Mouse (Mus musculus): ENCODE results near the gene Cpa1. TPM values are rescaled to one million over a fixed set of nuclear protein-coding genes. Genes with fewer than 3 reads are reported as not detected.

The Cpa1 gene
- total and polyA plus RNA-seq, 3 experiments, result not detected

- no peak overlapping the region for H3K9ac ChIP-seq (ENCODE audit: control insufficient read depth, low read depth, low read length, poor library complexity, severe bottlenecking)
- H3K4me1 ChIP-seq (ENCODE audit: control insufficient read depth in 1 of 2, insufficient read depth in 2 of 2, low read length in 2 of 2), result no peaks in the 10 kb centered on the region
- TF ChIP-seq ZC3H11A (IDR thresholded peaks at IDR 0.05; ENCODE audit: low read depth, low read length) (no peak), JUND (IDR thresholded peaks at IDR 0.05; ENCODE audit: low read depth, low read length) (no peak), ETS1 (IDR thresholded peaks at IDR 0.05; ENCODE audit: low read depth, low read length) (no peak), MAFK (IDR thresholded peaks at IDR 0.05; ENCODE audit: borderline replicate concordance, low read depth, low read length) (no peak), USF2 (IDR thresholded peaks at IDR 0.05; ENCODE audit: borderline replicate concordance in 1 of 2, insufficient read depth in 1 of 2, low read depth in 1 of 2, low read length in 2 of 2) (no peak), UBTF (IDR thresholded peaks at IDR 0.05; ENCODE audit: borderline replicate concordance, insufficient read depth, low read depth, low read length) (no peak), MYC (IDR thresholded peaks at IDR 0.05; ENCODE audit: low read depth, low read length) (no peak), MYB (IDR thresholded peaks at IDR 0.05; ENCODE audit: low read depth, low read length) (no peak), EP300 (IDR thresholded peaks at IDR 0.05; ENCODE audit: low read depth in 1 of 2, low read length in 2 of 2) (no peak)
- H3K9me3 ChIP-seq (replicated peaks; ENCODE audit: insufficient read depth, low read length), result no peaks in the 10 kb centered on the region
- no peaks in the 10 kb centered on the region for H3K36me3 ChIP-seq (ENCODE audit: control insufficient read depth in 1 of 2, insufficient read depth in 2 of 2, low read length in 2 of 2)
- H3K27ac ChIP-seq (ENCODE audit: control insufficient read depth, low read depth, low read length), result no peak overlapping the region
- H3K79me2 ChIP-seq (ENCODE audit: control insufficient read depth, insufficient read depth, low read length, poor library complexity), result no peaks in the 10 kb centered on the region
- no peak overlapping the region for H3K4me3 ChIP-seq (ENCODE audit: control insufficient read depth in 1 of 2, insufficient read depth in 1 of 2, low read depth in 2 of 2, low read length in 2 of 2)
- H3K27me3 ChIP-seq (ENCODE audit: control insufficient read depth in 1 of 2, insufficient read depth in 2 of 2, low read length in 2 of 2), result peaks cover 15 to 25% of the 10 kb centered on the region in 2 experiments
- no peak for DNase-seq (ENCODE audit: low read depth, low spot score)
Observed at GRCm38 (mm10) chr6:30604342-30604867, 34.6 kb upstream of the Cpa1 start.

- Histone ChIP-seq H3K9ac (ENCODE audit: control insufficient read depth, low read depth, low read length, poor library complexity, severe bottlenecking) (no peak overlapping the region), H3K27ac (ENCODE audit: control insufficient read depth, low read depth, low read length) (no peak overlapping the region), H3K79me2 (ENCODE audit: control insufficient read depth, insufficient read depth, low read length, poor library complexity) (no peaks in the 10 kb centered on the region), H3K4me1 (ENCODE audit: control insufficient read depth in 1 of 2, insufficient read depth in 2 of 2, low read length in 2 of 2) (no peaks in the 10 kb centered on the region), H3K27me3 (ENCODE audit: control insufficient read depth in 1 of 2, insufficient read depth in 2 of 2, low read length in 2 of 2) (peaks cover 14 to 28% of the 10 kb centered on the region in 2 experiments), H3K9me3 (replicated peaks; ENCODE audit: insufficient read depth, low read length) (no peaks in the 10 kb centered on the region), H3K36me3 (ENCODE audit: control insufficient read depth in 1 of 2, insufficient read depth in 2 of 2, low read length in 2 of 2) (no peaks in the 10 kb centered on the region), H3K4me3 (ENCODE audit: control insufficient read depth in 1 of 2, insufficient read depth in 1 of 2, low read depth in 2 of 2, low read length in 2 of 2) (no peak overlapping the region)
- DNase-seq (ENCODE audit: low read depth, low spot score), result no peak
- TF ChIP-seq UBTF (IDR thresholded peaks at IDR 0.05; ENCODE audit: borderline replicate concordance, insufficient read depth, low read depth, low read length) (no peak), E2F4 (IDR thresholded peaks at IDR 0.05; ENCODE audit: borderline replicate concordance, low read depth, low read length) (no peak), CTCF (IDR thresholded peaks at IDR 0.05 in 2 of 3, conservative IDR thresholded peaks at IDR 0.05 in 1 of 3; ENCODE audit: control insufficient read depth in 1 of 3, insufficient read depth in 1 of 3, low read depth in 2 of 3, low read length in 3 of 3, poor library complexity in 1 of 3, severe bottlenecking in 1 of 3) (no peak), GATA1 (IDR thresholded peaks at IDR 0.05; ENCODE audit: low read depth, low read length) (no peak), GABPA (IDR thresholded peaks at IDR 0.05; ENCODE audit: low read depth, low read length) (no peak), ZMIZ1 (IDR thresholded peaks at IDR 0.05; ENCODE audit: low read depth, low read length) (no peak), RCOR1 (IDR thresholded peaks at IDR 0.05; ENCODE audit: low read depth, low read length) (no peak), SIN3A (IDR thresholded peaks at IDR 0.05; ENCODE audit: low read length) (no peak), ETS1 (IDR thresholded peaks at IDR 0.05; ENCODE audit: low read depth, low read length) (no peak), MAFK (IDR thresholded peaks at IDR 0.05; ENCODE audit: borderline replicate concordance, low read depth, low read length) (no peak), ZKSCAN1 (IDR thresholded peaks at IDR 0.05; ENCODE audit: low read depth, low read length) (no peak), ZNF384 (IDR thresholded peaks at IDR 0.05; ENCODE audit: low read depth, low read length) (no peak), MAX (IDR thresholded peaks at IDR 0.05; ENCODE audit: low read length) (no peak), MAZ (IDR thresholded peaks at IDR 0.05; ENCODE audit: low read depth, low read length) (no peak), SMC3 (IDR thresholded peaks at IDR 0.05; ENCODE audit: low read depth, low read length) (no peak), TAL1 (IDR thresholded peaks at IDR 0.05; ENCODE audit: low read length) (no peak), USF1 (IDR thresholded peaks at IDR 0.05; ENCODE audit: low read depth, low read length) (no peak), USF2 (IDR thresholded peaks at IDR 0.05; ENCODE audit: borderline replicate concordance in 1 of 2, insufficient read depth in 1 of 2, low read depth in 1 of 2, low read length in 2 of 2) (no peak), NRF1 (IDR thresholded peaks at IDR 0.05; ENCODE audit: insufficient read depth, low read depth, low read length, poor library complexity, severe bottlenecking) (no peak), CHD1 (IDR thresholded peaks at IDR 0.05; ENCODE audit: low read depth, low read length) (no peak)
Observed at GRCm38 (mm10) chr6:30605111-30605510, 33.9 kb upstream of the Cpa1 start.
